In the genomic region with DNA sequence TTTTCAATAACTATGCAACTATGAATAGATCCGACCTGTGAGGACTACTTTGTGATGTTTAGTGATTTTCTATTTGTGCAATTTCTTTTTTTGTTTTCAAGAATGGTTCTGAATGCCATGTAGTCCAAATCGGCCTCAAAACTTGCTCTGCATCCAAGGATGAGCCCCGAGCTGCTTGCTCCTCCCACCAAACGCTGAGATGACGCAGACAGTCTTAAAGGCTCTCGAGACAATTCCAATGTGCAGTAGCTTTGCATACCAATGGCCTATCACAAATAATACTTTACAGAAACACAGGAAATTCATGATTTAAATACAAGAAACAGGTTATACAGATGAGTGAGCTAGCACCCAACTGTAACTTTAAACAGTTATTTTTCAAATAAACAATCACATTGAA, we compare ENCODE assay signal across 8 mouse cellular contexts. TPM values are rescaled to one million over a fixed set of nuclear protein-coding genes. Genes with fewer than 3 reads are reported as not detected.
A peak's percentile ranks its signal among the peaks of the same experiment; 100 is the strongest.
DNase-seq lines count a peak whose midpoint lies in the region; ATAC-seq lines count a peak whose summit lies in the region.

No protein-coding gene starts in this region.

- no peak overlapping the region for H3K27ac ChIP-seq in neural tube, embryonic 11.5 days (ENCODE audit: low read depth, low read length)
- no peak overlapping the region for H3K27ac ChIP-seq in embryonic facial prominence, embryonic 14.5 days (replicated peaks; ENCODE audit: low read depth, low read length)
- H3K27ac ChIP-seq in limb, embryonic 11.5 days (replicated peaks; ENCODE audit: low read depth, low read length) = no peak overlapping the region
- no peak overlapping the region for H3K27ac ChIP-seq in stomach, embryonic 15.5 days

- peak overlapping the region; percentile 81 for H3K4me2 ChIP-seq in neural tube, embryonic 11.5 days (ENCODE audit: low read depth)
- H3K4me2 ChIP-seq in embryonic facial prominence, embryonic 14.5 days (ENCODE audit: low read depth, low read length) = peak overlapping the region; percentile 74
- H3K4me2 ChIP-seq in limb, embryonic 11.5 days (ENCODE audit: low read depth, severe bottlenecking) = peak overlapping the region; percentile 71; the same call in 1 of the 2 replicates
- peak overlapping the region; percentile 70 for H3K4me2 ChIP-seq in stomach, embryonic 15.5 days

- H3K9ac ChIP-seq in neural tube, embryonic 11.5 days (ENCODE audit: low read length) = no peak overlapping the region
- peak overlapping the region; percentile 86 for H3K9ac ChIP-seq in embryonic facial prominence, embryonic 14.5 days (ENCODE audit: low read depth, low read length)
- no peak overlapping the region for H3K9ac ChIP-seq in limb, embryonic 11.5 days (ENCODE audit: low read length)
- peak overlapping the region; percentile 4; the same call in 1 of the 2 replicates for H3K9ac ChIP-seq in stomach, embryonic 15.5 days

- no peak for ATAC-seq in neural tube, embryonic 11.5 days (ENCODE audit: insufficient read depth, low FRiP score, low TSS enrichment)
- no peak for ATAC-seq in embryonic facial prominence, embryonic 14.5 days (ENCODE audit: low read depth)
- no peak for ATAC-seq in limb, embryonic 11.5 days (ENCODE audit: insufficient number of reproducible peaks, low FRiP score, low TSS enrichment, low read depth)
- no peak for ATAC-seq in stomach, embryonic 15.5 days (ENCODE audit: insufficient read depth, low FRiP score, low read depth)

- H3K36me3 ChIP-seq in neural tube, embryonic 11.5 days (ENCODE audit: control insufficient read depth, insufficient read depth, low read length) = peaks cover 6% of the 10 kb centered on the region
- peaks cover 47% of the 10 kb centered on the region for H3K36me3 ChIP-seq in embryonic facial prominence, embryonic 14.5 days (ENCODE audit: control insufficient read depth, insufficient read depth, low read length)
- peaks cover 6% of the 10 kb centered on the region; the same call in 1 of the 2 replicates for H3K36me3 ChIP-seq in limb, embryonic 11.5 days (ENCODE audit: control insufficient read depth, insufficient read depth, low read length)
- H3K36me3 ChIP-seq in stomach, embryonic 15.5 days = peaks cover 21% of the 10 kb centered on the region

- H3K4me1 ChIP-seq in neural tube, embryonic 11.5 days (ENCODE audit: control insufficient read depth, insufficient read depth, low read length) = peaks cover 16% of the 10 kb centered on the region
- peaks cover 18% of the 10 kb centered on the region for H3K4me1 ChIP-seq in embryonic facial prominence, embryonic 14.5 days (ENCODE audit: control insufficient read depth, insufficient read depth, low read length)
- H3K4me1 ChIP-seq in limb, embryonic 11.5 days (ENCODE audit: control insufficient read depth, insufficient read depth, low read length) = peaks cover 12% of the 10 kb centered on the region
- peaks cover 7% of the 10 kb centered on the region; the same call in 1 of the 2 replicates for H3K4me1 ChIP-seq in stomach, embryonic 15.5 days

- DNase-seq in neural tube, embryonic 11.5 days (ENCODE audit: low spot score) = no peak
- DNase-seq in neural tube, embryonic 10.5 days (ENCODE audit: extremely low spot score, low spot score) = no peak
- no peak for DNase-seq in embryonic facial prominence, embryonic 14.5 days (ENCODE audit: low spot score)
- DNase-seq in limb, embryonic 11.5 days (ENCODE audit: low spot score) = no peak
- no peak for DNase-seq in ovary, postnatal 36 days (ENCODE audit: low spot score)
- DNase-seq in urinary bladder, postnatal 25 days (ENCODE audit: low spot score) = no peak
- DNase-seq in kidney, postnatal 25 days = no peak

- peak overlapping the region; percentile 79 for H3K4me3 ChIP-seq in neural tube, embryonic 11.5 days (ENCODE audit: low read depth, low read length)
- H3K4me3 ChIP-seq in embryonic facial prominence, embryonic 14.5 days (ENCODE audit: low read depth, low read length) = peak overlapping the region; percentile 73
- no peak overlapping the region for H3K4me3 ChIP-seq in limb, embryonic 11.5 days (ENCODE audit: low read depth, low read length)
- H3K4me3 ChIP-seq in stomach, embryonic 15.5 days (replicated peaks) = peak overlapping the region; percentile 98; the same call in 1 of the 2 replicates

- WGBS in neural tube, embryonic 11.5 days = 80% methylated on average over 6 of the region's 6 CpGs
- 58% methylated on average over 6 of the region's 6 CpGs for WGBS in embryonic facial prominence, embryonic 14.5 days
- WGBS in limb, embryonic 11.5 days = 83% methylated on average over 6 of the region's 6 CpGs
- 52% methylated on average over 6 of the region's 6 CpGs for WGBS in stomach, embryonic 15.5 days

- no peaks in the 10 kb centered on the region for H3K9me3 ChIP-seq in neural tube, embryonic 11.5 days (ENCODE audit: control insufficient read depth, low read length)
- no peaks in the 10 kb centered on the region for H3K9me3 ChIP-seq in embryonic facial prominence, embryonic 14.5 days (ENCODE audit: control insufficient read depth, low read length)
- no peaks in the 10 kb centered on the region for H3K9me3 ChIP-seq in limb, embryonic 11.5 days (ENCODE audit: control insufficient read depth, low read length)
- no peaks in the 10 kb centered on the region for H3K9me3 ChIP-seq in stomach, embryonic 15.5 days

- H3K27me3 ChIP-seq in neural tube, embryonic 11.5 days (ENCODE audit: control insufficient read depth, insufficient read depth, low read length) = no peaks in the 10 kb centered on the region
- no peaks in the 10 kb centered on the region for H3K27me3 ChIP-seq in embryonic facial prominence, embryonic 14.5 days (replicated peaks; ENCODE audit: control insufficient read depth, insufficient read depth, low read length)
- H3K27me3 ChIP-seq in limb, embryonic 11.5 days (ENCODE audit: control insufficient read depth, insufficient read depth, low read length) = no peaks in the 10 kb centered on the region
- no peaks in the 10 kb centered on the region for H3K27me3 ChIP-seq in stomach, embryonic 15.5 days (replicated peaks)

RNA-seq across cellular contexts. Expression of a gene that starts 1.3 kb away (rescaled TPM):
- 8.9 and 9.5 TPM in 2 replicates for polyA plus RNA-seq in neural tube, embryonic 11.5 days (2014; fragmentation: Nextera tagmentation; extraction: Ambion mirVana)
- 8.6 and 9.4 TPM in 2 replicates for polyA plus RNA-seq in embryonic facial prominence, embryonic 14.5 days (2014; fragmentation: Nextera tagmentation; extraction: Ambion mirVana)
- polyA plus RNA-seq in limb, embryonic 11.5 days (2014; fragmentation: Nextera tagmentation; extraction: Ambion mirVana) = 10.3 and 13.6 TPM in 2 replicates
- polyA plus RNA-seq in stomach, embryonic 15.5 days (2015; fragmentation: Nextera tagmentation; extraction: Ambion mirVana) = 15.3 and 15.4 TPM in 2 replicates

RNA-seq across cellular contexts. Expression of a gene that starts 1.4 kb away (rescaled TPM):
- polyA plus RNA-seq in neural tube, embryonic 11.5 days (2014; fragmentation: Nextera tagmentation; extraction: Ambion mirVana) = 68.4 and 73.4 TPM in 2 replicates
- polyA plus RNA-seq in embryonic facial prominence, embryonic 14.5 days (2014; fragmentation: Nextera tagmentation; extraction: Ambion mirVana) = 42.3 and 43.8 TPM in 2 replicates
- polyA plus RNA-seq in limb, embryonic 11.5 days (2014; fragmentation: Nextera tagmentation; extraction: Ambion mirVana) = 73.0 and 73.8 TPM in 2 replicates
- polyA plus RNA-seq in stomach, embryonic 15.5 days (2015; fragmentation: Nextera tagmentation; extraction: Ambion mirVana) = 30.1 and 33.3 TPM in 2 replicates

RNA-seq across cellular contexts. Expression of a gene that starts 40.3 kb away (rescaled TPM):
- polyA plus RNA-seq in neural tube, embryonic 11.5 days (2014; fragmentation: Nextera tagmentation; extraction: Ambion mirVana) = 23.8 and 27.3 TPM in 2 replicates
- 27.1 and 28.2 TPM in 2 replicates for polyA plus RNA-seq in embryonic facial prominence, embryonic 14.5 days (2014; fragmentation: Nextera tagmentation; extraction: Ambion mirVana)
- 29.4 and 30.1 TPM in 2 replicates for polyA plus RNA-seq in limb, embryonic 11.5 days (2014; fragmentation: Nextera tagmentation; extraction: Ambion mirVana)
- polyA plus RNA-seq in stomach, embryonic 15.5 days (2015; fragmentation: Nextera tagmentation; extraction: Ambion mirVana) = 34.7 and 35.8 TPM in 2 replicates

RNA-seq across cellular contexts. Expression of a gene that starts 46.7 kb away (rescaled TPM):
- polyA plus RNA-seq in neural tube, embryonic 11.5 days (2014; fragmentation: Nextera tagmentation; extraction: Ambion mirVana) = 105 TPM in 2 replicates
- polyA plus RNA-seq in embryonic facial prominence, embryonic 14.5 days (2014; fragmentation: Nextera tagmentation; extraction: Ambion mirVana) = 78.1 and 80.2 TPM in 2 replicates
- polyA plus RNA-seq in limb, embryonic 11.5 days (2014; fragmentation: Nextera tagmentation; extraction: Ambion mirVana) = 123 and 124 TPM in 2 replicates
- polyA plus RNA-seq in stomach, embryonic 15.5 days (2015; fragmentation: Nextera tagmentation; extraction: Ambion mirVana) = 77.4 and 79.8 TPM in 2 replicates

RNA-seq across cellular contexts. Expression of a gene that starts 46.7 kb away (rescaled TPM):
- polyA plus RNA-seq in neural tube, embryonic 11.5 days (2014; fragmentation: Nextera tagmentation; extraction: Ambion mirVana) = 79.4 and 89.9 TPM in 2 replicates
- 135 and 137 TPM in 2 replicates for polyA plus RNA-seq in embryonic facial prominence, embryonic 14.5 days (2014; fragmentation: Nextera tagmentation; extraction: Ambion mirVana)
- polyA plus RNA-seq in limb, embryonic 11.5 days (2014; fragmentation: Nextera tagmentation; extraction: Ambion mirVana) = 64.0 and 76.9 TPM in 2 replicates
- polyA plus RNA-seq in stomach, embryonic 15.5 days (2015; fragmentation: Nextera tagmentation; extraction: Ambion mirVana) = 98.2 and 104 TPM in 2 replicates

Comparison
In these comparisons a context has a peak if more than half of its experiments do, and no peak if none do; other contexts are left out.
1. H3K9ac ChIP-seq: peak in embryonic facial prominence, embryonic 14.5 days (single experiment) and stomach, embryonic 15.5 days (single experiment); none in neural tube, embryonic 11.5 days (single experiment) and limb, embryonic 11.5 days (single experiment).
2. Peak in every context shown above with its lines, with median percentiles within 50 percentile points of each other: H3K4me2 ChIP-seq.